19 mouse cellular contexts compared by ENCODE assay signal in the genomic region with DNA sequence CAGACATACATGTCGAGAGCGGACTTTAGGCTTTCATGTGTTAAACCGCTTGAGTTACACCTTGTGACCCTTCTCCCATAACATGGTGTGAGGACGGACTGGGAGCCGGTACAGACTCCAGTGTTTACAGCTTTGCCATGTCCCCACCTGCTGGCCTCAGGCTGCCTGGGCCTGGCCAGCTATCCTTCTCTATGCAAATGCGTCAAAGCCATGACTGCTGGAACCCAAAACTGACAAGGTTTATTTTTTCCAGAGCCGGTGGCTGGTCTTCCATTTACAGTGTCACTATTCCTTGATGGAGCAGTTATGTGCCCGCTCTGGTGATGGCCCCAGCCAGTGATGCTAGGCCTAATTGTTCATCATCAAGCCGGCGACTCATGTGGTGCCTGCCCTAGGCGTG. TPM values are rescaled to one million over a fixed set of nuclear protein-coding genes. Genes with fewer than 3 reads are reported as not detected.
DNase-seq lines count a peak whose midpoint lies in the region; ATAC-seq and TF ChIP-seq lines count a peak whose summit lies in the region.
"Had no signal": no experiment of that assay in that cellular context is flagged by ENCODE, and none has a peak within 500 bp of the region (broad histone marks: within the 10 kb centered on the region; RNA-seq: fewer than 3 reads in every experiment).

No protein-coding gene starts in this region.

- WGBS in heart, postnatal 0 days, result 83% methylated on average over 11 of the region's 11 CpGs
- 82% methylated on average over 11 of the region's 11 CpGs for WGBS in heart, embryonic 10.5 days
- WGBS in liver, postnatal 0 days (ENCODE audit: insufficient replicate concordance), result 89% methylated on average over 11 of the region's 11 CpGs
- WGBS in liver, embryonic 11.5 days, result 89% methylated on average over 11 of the region's 11 CpGs

- no peaks in the 10 kb centered on the region for H3K4me1 ChIP-seq in heart, postnatal 0 days (ENCODE audit: control insufficient read depth, insufficient read depth)
- H3K4me1 ChIP-seq in heart, embryonic 10.5 days, result peaks cover 15% of the 10 kb centered on the region
- H3K4me1 ChIP-seq in liver, postnatal 0 days (ENCODE audit: insufficient read depth), result no peaks in the 10 kb centered on the region
- peaks cover 2% of the 10 kb centered on the region; the same call in 1 of the 2 replicates for H3K4me1 ChIP-seq in liver, embryonic 11.5 days (replicated peaks; ENCODE audit: control insufficient read depth, insufficient read depth, low read length)
- H3K4me1 ChIP-seq: hindbrain, embryonic 15.5 days had no signal

- intact Hi-C loops in left cerebral cortex, postnatal 14 days (cut with DNase I), result no loop called here

- TF ChIP-seq EP300 in heart, postnatal 0 days (IDR thresholded peaks at IDR 0.05; ENCODE audit: low read depth), result no peak
- no peak for TF ChIP-seq EP300 in liver, postnatal 0 days (IDR thresholded peaks at IDR 0.05; ENCODE audit: low read depth)

- H3K9ac ChIP-seq in heart, postnatal 0 days (replicated peaks; ENCODE audit: low read depth, low read length), result no peak overlapping the region
- no peak overlapping the region for H3K9ac ChIP-seq in liver, postnatal 0 days (replicated peaks)
- no peak overlapping the region for H3K9ac ChIP-seq in liver, embryonic 11.5 days (ENCODE audit: low read depth, low read length)
- H3K9ac ChIP-seq: heart, embryonic 15.5 days; hindbrain, embryonic 15.5 days; liver, embryonic 12.5 days; lung, embryonic 14.5 days; midbrain, embryonic 12.5 days had no signal

- no peaks in the 10 kb centered on the region for H3K27me3 ChIP-seq in heart, postnatal 0 days (ENCODE audit: control insufficient read depth, insufficient read depth, low read length)
- no peaks in the 10 kb centered on the region for H3K27me3 ChIP-seq in heart, embryonic 10.5 days (ENCODE audit: insufficient read depth, poor library complexity, severe bottlenecking)
- no peaks in the 10 kb centered on the region for H3K27me3 ChIP-seq in liver, postnatal 0 days (ENCODE audit: insufficient read depth, low read length)
- H3K27me3 ChIP-seq in liver, embryonic 11.5 days (replicated peaks; ENCODE audit: control insufficient read depth, insufficient read depth, low read length), result no peaks in the 10 kb centered on the region
- H3K27me3 ChIP-seq: heart, embryonic 15.5 days; hindbrain, embryonic 15.5 days; liver, embryonic 12.5 days; midbrain, embryonic 12.5 days had no signal

- peak; percentile 59 for DNase-seq in cerebellum, adult 11-12 months
- DNase-seq in cerebellum, adult 9-10 months, result no peak
- DNase-seq in heart, postnatal 0 days (ENCODE audit: low spot score), result no peak
- no peak for DNase-seq in heart, embryonic 10.5 days (ENCODE audit: low spot score)
- no peak for DNase-seq in liver, postnatal 0 days
- DNase-seq in liver, embryonic 11.5 days (ENCODE audit: low spot score), result no peak
- DNase-seq in left cerebral cortex, postnatal 14 days (ENCODE audit: low spot score in 2 of 2), result no peak
- DNase-seq: adrenal gland, postnatal 14 days; gastrocnemius, postnatal 10 days; heart, postnatal 4 days; kidney, adult 18-20 months; lung, embryonic 14.5 days; thymus, adult 2 months; thymus, postnatal 4 days had no signal

- no peak overlapping the region for H3K27ac ChIP-seq in heart, postnatal 0 days (ENCODE audit: low read depth)
- H3K27ac ChIP-seq in heart, embryonic 10.5 days, result no peak overlapping the region
- H3K27ac ChIP-seq in liver, postnatal 0 days (ENCODE audit: low read depth), result no peak overlapping the region
- no peak overlapping the region for H3K27ac ChIP-seq in liver, embryonic 11.5 days (ENCODE audit: low read depth, low read length)
- H3K27ac ChIP-seq: heart, embryonic 15.5 days; hindbrain, embryonic 15.5 days; liver, embryonic 12.5 days; midbrain, embryonic 12.5 days had no signal

- no peak overlapping the region for H3K4me2 ChIP-seq in heart, postnatal 0 days (ENCODE audit: low read depth, low read length)
- no peak overlapping the region for H3K4me2 ChIP-seq in liver, postnatal 0 days (ENCODE audit: low read depth, low read length)
- H3K4me2 ChIP-seq in liver, embryonic 11.5 days, result no peak overlapping the region
- H3K4me2 ChIP-seq: heart, embryonic 15.5 days; hindbrain, embryonic 15.5 days; liver, embryonic 12.5 days; lung, embryonic 14.5 days; midbrain, embryonic 12.5 days had no signal

- no peaks in the 10 kb centered on the region for H3K9me3 ChIP-seq in heart, postnatal 0 days (replicated peaks; ENCODE audit: control insufficient read depth, low read length)
- no peaks in the 10 kb centered on the region for H3K9me3 ChIP-seq in heart, embryonic 10.5 days
- no peaks in the 10 kb centered on the region for H3K9me3 ChIP-seq in liver, postnatal 0 days (ENCODE audit: low read length)
- no peaks in the 10 kb centered on the region for H3K9me3 ChIP-seq in liver, embryonic 11.5 days (ENCODE audit: control insufficient read depth, low read length)
- H3K9me3 ChIP-seq: heart, embryonic 15.5 days; hindbrain, embryonic 15.5 days; liver, embryonic 12.5 days; midbrain, embryonic 12.5 days had no signal

- peaks cover 44% of the 10 kb centered on the region for H3K36me3 ChIP-seq in heart, postnatal 0 days (replicated peaks; ENCODE audit: control insufficient read depth, insufficient read depth, low read length)
- peaks cover 57% of the 10 kb centered on the region for H3K36me3 ChIP-seq in heart, embryonic 10.5 days
- H3K36me3 ChIP-seq in liver, postnatal 0 days (replicated peaks; ENCODE audit: insufficient read depth, low read length), result peaks cover 14% of the 10 kb centered on the region; the same call in 1 of the 2 replicates
- H3K36me3 ChIP-seq in liver, embryonic 11.5 days (ENCODE audit: control insufficient read depth, insufficient read depth, low read length), result peaks cover 26% of the 10 kb centered on the region

- no peak for ATAC-seq in heart, postnatal 0 days (ENCODE audit: insufficient read depth, low read depth)
- no peak for ATAC-seq in liver, postnatal 0 days
- ATAC-seq in liver, embryonic 11.5 days (replicated peaks; ENCODE audit: low FRiP score), result no peak
- ATAC-seq: forebrain, embryonic 14.5 days; liver, embryonic 12.5 days had no signal

- 0 out of 2 replicates have a peak, but pooled peaks have one; percentile 12 for TF ChIP-seq CTCF in heart, postnatal 0 days (IDR thresholded peaks at IDR 0.05; ENCODE audit: low read depth)
- peak; percentile 18; the same call in 1 of the 2 replicates for TF ChIP-seq CTCF in liver, postnatal 0 days (IDR thresholded peaks at IDR 0.05; ENCODE audit: low read depth)

- H3K4me3 ChIP-seq in heart, postnatal 0 days (ENCODE audit: low read depth, low read length), result no peak overlapping the region
- H3K4me3 ChIP-seq in heart, embryonic 10.5 days, result no peak overlapping the region
- H3K4me3 ChIP-seq in liver, postnatal 0 days (ENCODE audit: low read depth, low read length), result no peak overlapping the region
- no peak overlapping the region for H3K4me3 ChIP-seq in liver, embryonic 11.5 days (ENCODE audit: low read depth, low read length)
- H3K4me3 ChIP-seq: heart, embryonic 15.5 days; hindbrain, embryonic 15.5 days; liver, embryonic 12.5 days; midbrain, embryonic 12.5 days had no signal

RNA-seq across cellular contexts. Expression of a gene that starts 22.2 kb away (rescaled TPM):
- 47.1 and 55.8 TPM in 2 replicates for total RNA-seq in heart, postnatal 0 days (2014; rRNA removed; ENCODE audit: low replicate concordance)
- 10.3 and 11.5 TPM in 2 replicates for polyA plus RNA-seq in heart, postnatal 0 days (2015; fragmentation: Nextera tagmentation; extraction: Ambion mirVana)
- polyA plus RNA-seq in heart, embryonic 10.5 days (2016; fragmentation: Nextera tagmentation; extraction: Ambion mirVana), result 20.1 and 22.9 TPM in 2 replicates
- 6.2 and 7.2 TPM in 2 replicates for polyA plus RNA-seq in liver, postnatal 0 days (2015; fragmentation: Nextera tagmentation; extraction: Ambion mirVana)
- polyA plus RNA-seq in liver, embryonic 11.5 days (2014; fragmentation: Nextera tagmentation; extraction: Ambion mirVana), result 43.4 and 47.4 TPM in 2 replicates
- total RNA-seq in left cerebral cortex, postnatal 14 days (2021), result 100 to 1,000 TPM; 253 to 267 TPM

RNA-seq across cellular contexts. Expression of a gene that starts 26.0 kb away (rescaled TPM):
- 6.1 and 17.5 TPM in 2 replicates for total RNA-seq in heart, postnatal 0 days (2014; rRNA removed; ENCODE audit: low replicate concordance)
- 23.7 and 24.3 TPM in 2 replicates for polyA plus RNA-seq in heart, postnatal 0 days (2015; fragmentation: Nextera tagmentation; extraction: Ambion mirVana)
- 32.7 and 47.1 TPM in 2 replicates for polyA plus RNA-seq in heart, embryonic 10.5 days (2016; fragmentation: Nextera tagmentation; extraction: Ambion mirVana)
- polyA plus RNA-seq in liver, postnatal 0 days (2015; fragmentation: Nextera tagmentation; extraction: Ambion mirVana), result 5.3 and 7.1 TPM in 2 replicates
- 22.3 and 27.4 TPM in 2 replicates for polyA plus RNA-seq in liver, embryonic 11.5 days (2014; fragmentation: Nextera tagmentation; extraction: Ambion mirVana)
- 100 to 1,000 TPM; 137 to 147 TPM for total RNA-seq in left cerebral cortex, postnatal 14 days (2021)
